ENCODE assay signal across 8 mouse cellular contexts in the genomic region with DNA sequence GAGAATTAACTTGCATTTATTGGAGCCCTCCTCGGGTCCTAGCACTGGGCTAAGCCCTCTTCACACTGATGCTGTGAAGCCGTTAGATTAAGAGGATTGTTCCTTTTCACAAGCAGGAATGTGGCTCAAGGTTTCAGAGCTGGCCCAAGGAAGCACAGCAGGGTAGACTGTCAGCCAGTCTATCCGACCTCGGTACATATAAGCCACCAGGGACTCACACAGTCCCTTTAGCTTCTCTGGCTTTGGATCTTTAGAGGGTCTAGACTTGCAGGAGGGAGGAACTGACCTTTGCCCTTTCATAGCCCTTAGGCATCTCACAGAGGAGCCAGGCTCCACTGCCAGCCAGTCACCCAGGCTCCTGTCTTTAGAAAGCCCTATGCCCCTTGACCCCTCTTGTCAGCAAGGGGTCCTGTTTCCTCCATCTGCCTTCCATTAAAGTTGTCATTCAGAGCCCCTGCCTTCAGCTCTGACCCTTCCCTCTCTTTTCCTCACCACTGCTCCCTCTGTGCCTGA. TPM values are rescaled to one million over a fixed set of nuclear protein-coding genes. Genes with fewer than 3 reads are reported as not detected.
DNase-seq lines count a peak whose midpoint lies in the region; ATAC-seq lines count a peak whose summit lies in the region.

Asb6 (minus strand) TSS at position 51 of the 513 bp plus-strand sequence.

- H3K36me3 ChIP-seq in intestine, embryonic 14.5 days (ENCODE audit: control insufficient read depth, insufficient read depth, low read length) = peaks cover 13% of the 10 kb centered on the region
- peaks cover 2% of the 10 kb centered on the region; the same call in 1 of the 2 replicates for H3K36me3 ChIP-seq in midbrain, embryonic 11.5 days (ENCODE audit: control insufficient read depth, insufficient read depth, low read length)

- WGBS in intestine, embryonic 14.5 days = 30% methylated on average over 4 of the region's 4 CpGs
- WGBS in midbrain, embryonic 11.5 days = 5% methylated on average over 4 of the region's 4 CpGs

- H3K27ac ChIP-seq in intestine, embryonic 14.5 days (ENCODE audit: low read depth) = no peak within 1 kb of the TSS
- no peak within 1 kb of the TSS for H3K27ac ChIP-seq in midbrain, embryonic 11.5 days (ENCODE audit: low read depth, low read length)

- ATAC-seq in intestine, embryonic 14.5 days (replicated peaks; ENCODE audit: low FRiP score, low TSS enrichment, low read depth) = no peak
- no peak for ATAC-seq in midbrain, embryonic 11.5 days (ENCODE audit: low FRiP score)

- H3K9ac ChIP-seq in intestine, embryonic 14.5 days (ENCODE audit: low read length) = no peak within 1 kb of the TSS
- no peak within 1 kb of the TSS for H3K9ac ChIP-seq in midbrain, embryonic 11.5 days (ENCODE audit: low read length)

- H3K4me1 ChIP-seq in intestine, embryonic 14.5 days (replicated peaks; ENCODE audit: control insufficient read depth, insufficient read depth, low read length) = peaks cover 9% of the 10 kb centered on the region
- H3K4me1 ChIP-seq in midbrain, embryonic 11.5 days (ENCODE audit: control insufficient read depth, insufficient read depth, low read length) = peaks cover 9% of the 10 kb centered on the region

- H3K9me3 ChIP-seq in intestine, embryonic 14.5 days (ENCODE audit: control insufficient read depth, low read length) = no peaks in the 10 kb centered on the region
- no peaks in the 10 kb centered on the region for H3K9me3 ChIP-seq in midbrain, embryonic 11.5 days (ENCODE audit: control insufficient read depth, low read length)

- no peaks in the 10 kb centered on the region for H3K27me3 ChIP-seq in intestine, embryonic 14.5 days (replicated peaks; ENCODE audit: control insufficient read depth, insufficient read depth, low read length)
- no peaks in the 10 kb centered on the region for H3K27me3 ChIP-seq in midbrain, embryonic 11.5 days (ENCODE audit: control insufficient read depth, insufficient read depth, low read length)

- no peak within 1 kb of the TSS for H3K4me2 ChIP-seq in intestine, embryonic 14.5 days (ENCODE audit: low read length)
- no peak within 1 kb of the TSS for H3K4me2 ChIP-seq in midbrain, embryonic 11.5 days

- DNase-seq in frontal cortex, adult 2 months (ENCODE audit: extremely low spot score in 1 of 2, low spot score in 1 of 2) = no peak
- DNase-seq in frontal cortex, postnatal 14 days (ENCODE audit: low spot score in 2 of 2) = no peak
- no peak for DNase-seq in thymus, postnatal 0 days (ENCODE audit: low spot score)
- DNase-seq in thymus, postnatal 36 days = no peak
- DNase-seq in intestine, embryonic 14.5 days (ENCODE audit: low spot score) = no peak
- DNase-seq in midbrain, embryonic 11.5 days (ENCODE audit: low spot score, missing footprints) = no peak
- no peak for DNase-seq in urinary bladder, adult 18-20 months (ENCODE audit: low spot score in 2 of 2)
- DNase-seq in spleen, adult 18-20 months = no peak

- no peak within 1 kb of the TSS for H3K4me3 ChIP-seq in intestine, embryonic 14.5 days (ENCODE audit: low read depth, low read length)
- no peak within 1 kb of the TSS for H3K4me3 ChIP-seq in midbrain, embryonic 11.5 days (ENCODE audit: low read depth, low read length)

RNA-seq across cellular contexts. Expression of gene Asb6, which starts in this region (rescaled TPM):
- polyA plus RNA-seq in frontal cortex, adult 2 months (2012; rRNA removed) = 41.2 and 45.1 TPM in 2 replicates
- 37.8 and 44.3 TPM in 2 replicates for polyA plus RNA-seq in thymus, postnatal 0 days (2015; fragmentation: Nextera tagmentation; extraction: Ambion mirVana)
- 25.9 and 31.2 TPM in 2 replicates for polyA plus RNA-seq in intestine, embryonic 14.5 days (2014; fragmentation: Nextera tagmentation; extraction: Ambion mirVana)
- polyA plus RNA-seq in midbrain, embryonic 11.5 days (2014; fragmentation: Nextera tagmentation; extraction: Ambion mirVana) = 23.0 and 31.0 TPM in 2 replicates
